18 mouse cellular contexts compared by ENCODE assay signal in the genomic region with DNA sequence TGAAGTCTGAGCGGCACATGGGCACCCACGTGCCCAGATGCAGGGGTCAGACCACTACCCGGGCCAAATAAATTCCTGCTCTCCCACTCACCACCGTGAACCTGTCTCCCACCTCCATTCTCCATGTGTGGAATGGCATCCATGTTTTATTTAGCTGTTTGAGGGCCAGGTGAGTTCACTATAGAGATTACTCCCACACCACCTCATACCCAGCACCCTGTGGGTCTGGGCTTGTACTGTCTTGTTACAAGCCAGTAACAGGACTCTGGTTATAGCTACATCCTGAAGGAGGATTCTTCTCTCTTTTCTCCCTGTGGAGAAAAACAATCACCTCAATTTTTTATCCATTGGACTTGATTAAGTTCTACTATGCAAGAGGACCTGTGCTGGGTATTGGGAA.
"Had no signal": no experiment of that assay in that cellular context is flagged by ENCODE, and none has a peak within 500 bp of the region (broad histone marks: within the 10 kb centered on the region; RNA-seq: fewer than 3 reads in every experiment).

No protein-coding gene starts in this region.

- H3K4me2 ChIP-seq: lung, embryonic 14.5 days; midbrain, embryonic 13.5 days; midbrain, embryonic 15.5 days; neural tube, embryonic 13.5 days; neural tube, embryonic 15.5 days had no signal

- H3K27me3 ChIP-seq: midbrain, embryonic 15.5 days had no signal

- H3K4me1 ChIP-seq: midbrain, embryonic 15.5 days; neural tube, embryonic 13.5 days; neural tube, embryonic 15.5 days had no signal

- DNase-seq: lung, adult 18-20 months; lung, embryonic 14.5 days; lung, postnatal 10 days; lung, postnatal 4 days; retina, postnatal 1 day; right cerebral cortex, adult 18-20 months; right cerebral cortex, postnatal 25 days; right cerebral cortex, postnatal 4 days; spleen, adult 18-20 months; thymus, adult 18-20 months; thymus, postnatal 14 days; thymus, postnatal 36 days had no signal

- ATAC-seq: midbrain, embryonic 13.5 days; midbrain, embryonic 15.5 days had no signal

- H3K9me3 ChIP-seq: midbrain, embryonic 10.5 days; midbrain, embryonic 13.5 days; midbrain, embryonic 15.5 days; neural tube, embryonic 13.5 days; neural tube, embryonic 15.5 days had no signal

- H3K27ac ChIP-seq: midbrain, embryonic 10.5 days; midbrain, embryonic 13.5 days; midbrain, embryonic 15.5 days; neural tube, embryonic 13.5 days; neural tube, embryonic 15.5 days had no signal

- H3K4me3 ChIP-seq: midbrain, embryonic 10.5 days; midbrain, embryonic 13.5 days; midbrain, embryonic 15.5 days; myocyte; neural tube, embryonic 13.5 days; neural tube, embryonic 15.5 days had no signal

- H3K36me3 ChIP-seq: midbrain, embryonic 10.5 days; midbrain, embryonic 13.5 days; midbrain, embryonic 15.5 days; neural tube, embryonic 13.5 days; neural tube, embryonic 15.5 days had no signal

- H3K9ac ChIP-seq: lung, embryonic 14.5 days; midbrain, embryonic 13.5 days; midbrain, embryonic 15.5 days; neural tube, embryonic 13.5 days; neural tube, embryonic 15.5 days had no signal
